Mouse (Mus musculus): Measurements from ENCODE around the gene Clptm1. TPM values are rescaled to one million over a fixed set of nuclear protein-coding genes. Genes with fewer than 3 reads are reported as not detected.

The Clptm1 gene
- total RNA-seq, 2 experiments from 2014 or later: 144 to 147 TPM

- intact Hi-C loops (cut with DNase I): no loop called here
- no peak for DNase-seq (ENCODE audit: extremely low spot score in 1 of 2, low spot score in 2 of 2)
These were observed 8.4 kb upstream of the Clptm1 start for GRCm38 (mm10) chr7:19673083-19673699.

GRCm38 (mm10) chr7:19671511-19671910 lies 6.7 kb upstream of the Clptm1 start:
- intact Hi-C loops (cut with DNase I): no loop called here
- DNase-seq (ENCODE audit: extremely low spot score in 1 of 2, low spot score in 2 of 2): no peak

GRCm38 (mm10) chr7:19668947-19669721 lies 4.3 kb upstream of the Clptm1 start:
- intact Hi-C loops (cut with DNase I): loop anchor here (2.0 kb wide), 1 partner anchor 32 kb away; no protein-coding TSS in a partner anchor
- DNase-seq (ENCODE audit: extremely low spot score in 1 of 2, low spot score in 2 of 2): peak; percentile 94

DNA sequence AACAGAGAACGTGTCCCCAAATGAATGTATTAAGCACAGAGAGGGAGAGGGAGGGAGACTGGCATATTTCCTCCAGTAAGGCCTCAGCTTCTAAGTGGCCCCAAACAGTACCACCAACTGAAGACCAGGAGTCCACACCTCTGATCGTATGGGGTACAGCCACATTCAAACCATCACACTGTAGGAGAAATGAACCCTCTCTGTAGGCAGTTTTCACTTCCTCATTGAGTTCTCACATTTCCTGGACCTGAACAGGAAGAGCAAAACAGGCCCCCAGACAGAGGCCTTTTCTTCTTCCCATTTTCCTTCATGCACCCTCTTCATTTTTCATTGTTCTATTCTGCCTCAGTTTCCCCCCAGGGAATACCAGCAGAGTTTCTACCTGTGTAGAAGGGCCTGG lies 2.6 kb upstream of the Clptm1 start:
- DNase-seq (ENCODE audit: extremely low spot score in 1 of 2, low spot score in 2 of 2): no peak
- intact Hi-C loops (cut with DNase I): no loop called here

GRCm38 (mm10) chr7:19666750-19667149 lies 1.9 kb upstream of the Clptm1 start:
- intact Hi-C loops (cut with DNase I): no loop called here
- DNase-seq (ENCODE audit: extremely low spot score in 1 of 2, low spot score in 2 of 2): no peak

GRCm38 (mm10) chr7:19664455-19664954 lies 328 bp downstream of the Clptm1 start:
- intact Hi-C loops (cut with DNase I): no loop called here

DNA sequence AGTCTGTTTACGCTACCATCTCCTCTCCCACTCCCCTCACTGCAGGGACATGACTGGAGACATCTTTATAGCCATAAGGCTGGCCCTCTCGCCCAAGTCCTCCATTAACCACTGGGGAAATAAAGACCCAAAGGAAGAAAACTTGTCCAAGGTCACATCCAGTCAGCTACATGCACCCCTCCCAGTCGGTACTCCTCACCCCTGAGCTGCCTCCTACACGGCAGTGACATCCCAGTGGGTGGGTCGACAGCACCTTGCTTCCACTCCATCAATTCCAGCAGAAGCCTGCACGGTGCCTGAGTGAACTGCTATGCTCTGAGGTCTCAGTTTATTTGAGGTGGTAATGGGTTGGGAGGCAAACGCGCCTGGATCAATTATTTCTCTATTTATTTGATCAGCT lies 893 bp downstream of the Clptm1 start:
- no peak for DNase-seq (ENCODE audit: extremely low spot score in 1 of 2, low spot score in 2 of 2)
- intact Hi-C loops (cut with DNase I): no loop called here

More at GRCm38 (mm10) chr7:19664455-19664954, 328 bp downstream of the Clptm1 start:
- peak in 1 of 2 experiments; percentile 23 for DNase-seq (ENCODE audit: extremely low spot score in 1 of 2, low spot score in 2 of 2)

GRCm38 (mm10) chr7:19652614-19653013 lies 12.2 kb downstream of the Clptm1 start:
- no peak for DNase-seq (ENCODE audit: extremely low spot score in 1 of 2, low spot score in 2 of 2)
- intact Hi-C loops (cut with DNase I): loop anchor here (5.0 kb wide), 1 partner anchor 220 kb away; no protein-coding TSS in a partner anchor

- intact Hi-C loops (cut with DNase I): loop anchor here (5.0 kb wide), 1 partner anchor 219 kb away; no protein-coding TSS in a partner anchor
- no peak for DNase-seq (ENCODE audit: extremely low spot score in 1 of 2, low spot score in 2 of 2)
These were observed 13.6 kb downstream of the Clptm1 start for GRCm38 (mm10) chr7:19651063-19651786.

- intact Hi-C loops (cut with DNase I): no loop called here
- no peak for DNase-seq (ENCODE audit: extremely low spot score in 1 of 2, low spot score in 2 of 2)
These were observed 23.6 kb downstream of the Clptm1 start for GRCm38 (mm10) chr7:19641223-19641622.

DNA sequence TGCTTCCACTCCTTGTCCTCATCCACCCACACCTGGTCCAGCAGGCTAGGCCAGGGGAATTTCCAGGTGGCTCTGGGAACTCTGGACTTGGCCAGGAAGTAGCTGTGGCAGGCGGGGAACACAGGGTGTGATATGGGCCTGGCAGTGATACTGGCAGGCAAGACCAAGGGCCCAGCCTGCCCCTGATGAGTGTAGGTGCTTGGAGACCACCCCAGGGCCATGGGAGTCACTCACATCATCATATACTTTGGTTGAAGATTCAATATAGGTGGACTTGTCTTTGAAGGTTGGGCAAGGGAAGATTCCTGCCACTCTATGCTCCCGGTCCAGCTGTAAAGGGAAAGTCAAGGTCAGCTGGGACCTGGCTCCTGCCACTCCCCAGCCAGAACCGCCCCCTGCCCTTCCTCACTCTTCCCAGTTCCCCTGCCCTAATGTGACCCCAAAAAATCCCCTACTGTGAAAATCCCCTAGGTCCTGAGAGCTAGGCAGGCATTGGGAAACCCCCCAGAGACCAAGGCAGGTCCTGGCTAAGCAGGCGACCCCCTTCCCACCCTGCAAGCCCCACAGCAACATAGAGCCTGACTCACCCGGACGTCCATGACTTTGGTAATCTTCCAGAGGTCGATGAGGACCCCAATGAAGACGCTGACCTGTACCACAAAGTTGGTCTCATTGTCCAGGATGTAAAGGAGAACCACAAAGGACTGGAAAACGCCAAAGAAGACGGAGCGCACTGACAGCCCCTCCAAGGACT lies 29.6 kb downstream of the Clptm1 start:
- peak in 1 of 2 experiments; percentile 24 for DNase-seq (ENCODE audit: extremely low spot score in 1 of 2, low spot score in 2 of 2)
- intact Hi-C loops (cut with DNase I): no loop called here

DNA sequence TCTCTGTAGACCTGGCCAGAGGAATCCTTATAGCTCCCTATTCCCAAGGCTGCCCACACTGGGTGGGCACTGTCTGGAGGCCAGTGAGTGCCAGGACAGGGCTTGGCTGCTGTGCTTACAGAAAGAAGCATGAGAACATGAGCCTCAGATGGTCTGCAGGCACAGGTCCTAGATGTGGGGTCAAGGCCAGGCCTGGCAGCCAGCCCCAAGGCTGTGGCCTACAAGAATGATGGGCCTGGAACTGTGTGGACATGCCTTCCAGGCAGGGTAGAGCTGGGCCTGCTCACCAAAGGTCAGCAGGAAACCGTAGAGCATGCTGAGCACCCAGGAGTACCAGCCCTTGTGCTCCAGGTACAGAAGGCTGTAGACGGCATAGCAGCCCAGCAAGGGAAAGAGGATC lies 30.2 kb downstream of the Clptm1 start:
- intact Hi-C loops (cut with DNase I): no loop called here
- peak in 1 of 2 experiments; percentile 20 for DNase-seq (ENCODE audit: extremely low spot score in 1 of 2, low spot score in 2 of 2)

DNA sequence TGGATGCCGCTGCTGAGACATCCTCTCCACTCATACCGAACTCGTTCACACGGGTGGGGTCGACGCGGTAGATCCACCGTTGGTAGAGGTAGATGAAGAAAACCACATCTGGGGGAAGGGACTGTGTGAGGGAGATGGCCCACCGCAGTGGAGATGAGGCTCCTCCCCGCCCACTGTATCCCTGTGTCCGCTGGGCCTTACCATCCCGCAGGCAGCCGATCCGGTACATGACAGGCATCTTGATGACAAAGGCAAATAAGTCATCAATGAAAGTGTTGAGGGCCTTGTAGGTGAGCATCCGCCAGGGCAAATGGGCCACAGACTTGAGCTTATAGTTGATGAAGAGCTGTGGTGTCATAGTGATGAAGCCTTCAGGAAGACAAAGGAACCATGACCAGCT lies 31.0 kb downstream of the Clptm1 start:
- intact Hi-C loops (cut with DNase I): no loop called here
- peak in 1 of 2 experiments; percentile 19 for DNase-seq (ENCODE audit: extremely low spot score in 1 of 2, low spot score in 2 of 2)

DNA sequence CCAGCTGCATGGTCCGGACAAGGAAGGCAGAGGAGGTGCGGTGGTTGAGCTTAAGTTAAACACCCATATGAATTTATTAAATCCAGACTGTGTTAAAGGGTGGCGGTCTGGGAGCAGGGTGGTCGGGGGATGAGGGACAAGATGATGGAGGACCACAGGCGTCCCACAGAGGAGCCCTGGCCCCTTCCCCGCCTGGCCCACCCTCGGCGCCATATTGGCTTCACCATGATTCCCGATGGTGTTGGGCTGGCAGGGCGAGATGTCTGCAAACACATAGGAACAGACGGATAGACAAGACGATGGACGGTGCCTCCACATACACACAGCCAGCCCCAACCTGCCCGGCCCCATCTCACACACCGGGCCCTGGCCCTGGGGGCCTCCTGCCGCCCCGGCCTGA lies 31.6 kb downstream of the Clptm1 start:
- intact Hi-C loops (cut with DNase I): no loop called here
- DNase-seq (ENCODE audit: extremely low spot score in 1 of 2, low spot score in 2 of 2): peak in 1 of 2 experiments; percentile 26

- no peak for DNase-seq (ENCODE audit: extremely low spot score in 1 of 2, low spot score in 2 of 2)
- intact Hi-C loops (cut with DNase I): no loop called here
These were observed 32.1 kb downstream of the Clptm1 start for GRCm38 (mm10) chr7:19632720-19633119.

- peak in 1 of 2 experiments; percentile 18 for DNase-seq (ENCODE audit: extremely low spot score in 1 of 2, low spot score in 2 of 2)
- intact Hi-C loops (cut with DNase I): no loop called here
These were observed 32.6 kb downstream of the Clptm1 start for GRCm38 (mm10) chr7:19632275-19632674.

DNA sequence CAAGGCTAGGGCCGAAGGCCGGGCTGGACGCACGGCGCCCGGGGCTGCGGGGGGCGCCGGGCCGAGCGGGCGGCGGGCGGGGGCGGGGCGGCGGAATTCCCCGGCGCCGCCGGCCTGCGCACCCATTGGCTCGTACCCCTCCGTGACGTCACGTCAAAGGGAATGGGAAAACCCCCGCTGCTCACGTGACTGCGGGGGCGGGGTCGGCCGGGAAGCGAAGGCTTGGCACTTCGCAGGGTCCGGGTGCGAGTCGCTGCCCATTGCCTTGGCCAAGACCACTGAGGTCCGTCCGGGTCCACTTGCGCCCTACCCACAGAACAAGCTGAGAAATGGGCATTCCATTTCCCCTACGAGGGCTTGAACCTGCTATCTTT lies 35.5 kb downstream of the Clptm1 start, which contains the start of gene Relb:
Gene Relb (minus strand): TSS at position 78 of the 374 bp plus-strand sequence.
- intact Hi-C loops (cut with DNase I): no loop called here

DNA sequence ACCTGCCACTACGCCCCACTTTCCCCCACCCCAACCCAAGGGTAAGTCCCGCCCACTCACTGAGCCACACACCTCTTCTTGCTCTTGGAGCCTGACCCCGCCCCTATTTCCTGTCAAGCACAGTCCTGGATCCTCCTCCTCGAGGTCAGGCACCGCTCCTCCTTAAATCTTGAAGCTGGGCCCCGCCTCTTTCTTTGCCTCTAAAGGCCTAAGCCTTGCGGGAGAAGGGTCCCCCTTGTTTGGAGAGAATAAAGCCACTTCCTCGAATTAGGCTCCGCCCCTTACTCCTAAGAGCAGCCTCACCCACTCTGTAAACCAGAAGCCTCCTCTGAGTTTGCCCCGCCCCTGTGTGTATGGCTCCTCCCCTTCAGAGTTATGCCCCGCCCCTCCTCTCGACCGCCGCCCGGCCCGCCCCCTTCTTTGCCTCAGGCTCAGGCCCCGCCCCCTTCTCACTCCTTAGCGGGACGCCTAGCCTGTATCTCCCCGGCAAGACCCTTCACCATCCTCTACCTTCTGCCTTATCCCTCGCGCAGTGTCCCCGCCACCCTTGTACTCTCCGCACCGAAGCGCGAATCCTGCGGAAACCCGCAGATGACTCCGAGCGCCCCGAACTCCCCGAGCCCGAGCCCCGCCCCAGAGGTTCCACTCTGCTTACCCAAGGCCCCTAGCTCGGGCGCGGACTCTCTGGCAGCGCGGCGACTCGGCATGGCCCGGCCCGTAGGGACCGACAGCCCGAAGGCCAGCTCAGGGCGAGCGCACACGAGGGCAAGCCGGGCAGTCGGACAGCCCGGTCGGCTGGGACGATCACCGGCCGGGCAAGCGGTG lies 36.1 kb downstream of the Clptm1 start:
- intact Hi-C loops (cut with DNase I): no loop called here
- peak; percentile 86 to 97 for DNase-seq (ENCODE audit: extremely low spot score in 1 of 2, low spot score in 2 of 2)

More for the DNA sequence above, 35.5 kb downstream of the Clptm1 start, which contains the start of gene Relb:
- DNase-seq (ENCODE audit: extremely low spot score in 1 of 2, low spot score in 2 of 2): peak; percentile 85 to 97
